Mouse (Mus musculus) embryonic facial prominence, embryonic 10.5 days (tissue): ENCODE results near the gene Gm21775. TPM values are rescaled to one million over a fixed set of nuclear protein-coding genes. Genes with fewer than 3 reads are reported as not detected.
"Not testable (repeated sequence)": the region's sequence is repeated elsewhere in the genome, so short reads cannot be mapped to it uniquely, and the experiment has no call there.

Experiments
- DNase-seq: peaks from one replicate; pipeline ENCODE4 v3.0.0-alpha.2; 2017; ENCODE audit warnings: low spot score
- H3K27ac ChIP-seq: fragments of 300-500 bp; sonication (generic); replicated peaks from 2 replicates; pipeline ENCODE4 v1.5.1; 2016; ENCODE audit warnings: mild to moderate bottlenecking
- H3K27me3 ChIP-seq: fragments of 300-500 bp; sonication (generic); replicated peaks from 2 replicates; pipeline ENCODE4 v1.6.1; 2016; ENCODE audit warnings: low read depth, mild to moderate bottlenecking; ENCODE audit not compliant: poor library complexity, severe bottlenecking
- H3K36me3 ChIP-seq: fragments of 300-500 bp; sonication (generic); replicated peaks from 2 replicates; pipeline ENCODE4 v1.6.1; 2016; ENCODE audit warnings: mild to moderate bottlenecking, moderate library complexity
- H3K4me1 ChIP-seq: fragments of 300-500 bp; sonication (generic); 2 replicates; pipeline ENCODE4 v1.6.1; 2016
- H3K4me3 ChIP-seq: fragments of 300-500 bp; sonication (generic); 2 replicates; pipeline ENCODE4 v1.5.1; 2016; ENCODE audit warnings: mild to moderate bottlenecking, moderate library complexity
- H3K9me3 ChIP-seq: fragments of 300-500 bp; sonication (generic); 2 replicates; pipeline ENCODE4 v1.6.1; 2016; ENCODE audit warnings: mild to moderate bottlenecking
- WGBS: fragments of 180-500 bp; shearing (Covaris S2); methylation state at CpG from one replicate; pipeline ENCODE4 v1.1.7; 2016; 5-methylcytosine and 5-hydroxymethylcytosine counted together
- polyA plus RNA-seq: library from polyadenylated mRNA; unstranded; fragments of >200 nt; fragmentation: Nextera tagmentation; extraction: Ambion mirVana; gene quantifications from 2 replicates; pipeline ENCODE4 v1.2.1, GENCODE M21; 2016

Gene Gm21775
- not detected in 2 replicates for polyA plus RNA-seq

- H3K4me1 ChIP-seq, H3K27me3 ChIP-seq, H3K36me3 ChIP-seq, H3K4me3 ChIP-seq, DNase-seq, H3K9me3 ChIP-seq, H3K27ac ChIP-seq: not testable (repeated sequence)
- 90% methylated on average over 5 of the region's 5 CpGs for WGBS
These were observed at the start of gene Gm21775 for GRCm38 (mm10) chrY:10553153-10553552. Gene Gm21775 (plus strand): TSS chrY:10553453.

GRCm38 (mm10) chrY:10535942-10536341 is 17.3 kb upstream of the Gm21775 start, which contains the start of gene Gm20737:
Gene Gm20737 (minus strand): TSS chrY:10536042.
- not testable (repeated sequence) for H3K4me3 ChIP-seq, DNase-seq, H3K27me3 ChIP-seq, H3K9me3 ChIP-seq, H3K36me3 ChIP-seq, H3K27ac ChIP-seq, H3K4me1 ChIP-seq

Other genes with a start within 250 kb of the Gm21775 start
- not detected in 2 replicates for gene Gm20834, start 228.9 kb upstream of the Gm21775 start, polyA plus RNA-seq
- not detected in 2 replicates for gene Gm28510, start 140.7 kb upstream of the Gm21775 start, polyA plus RNA-seq
- gene Gm20737, start 17.4 kb upstream of the Gm21775 start, polyA plus RNA-seq = not detected in 2 replicates
- not detected in 2 replicates for gene Gm21900, start 62.9 kb downstream of the Gm21775 start, polyA plus RNA-seq
- gene Gm20777, start 199.0 kb downstream of the Gm21775 start, polyA plus RNA-seq = not detected in 2 replicates